Mouse (Mus musculus): ENCODE measurements around the gene Cby3.
A peak's percentile ranks its signal among the peaks of the same experiment; 100 is the strongest.
"Not testable (repeated sequence)": the region's sequence is repeated elsewhere in the genome, so short reads cannot be mapped to it uniquely, and the experiment has no call there.

Gene Cby3

GRCm38 (mm10) chr11:50354162-50354561 lies at the start of gene Cby3:
TSS of gene Cby3 (plus strand) at chr11:50354462.
- DNase-seq (ENCODE audit: low read depth), result no peak

DNA sequence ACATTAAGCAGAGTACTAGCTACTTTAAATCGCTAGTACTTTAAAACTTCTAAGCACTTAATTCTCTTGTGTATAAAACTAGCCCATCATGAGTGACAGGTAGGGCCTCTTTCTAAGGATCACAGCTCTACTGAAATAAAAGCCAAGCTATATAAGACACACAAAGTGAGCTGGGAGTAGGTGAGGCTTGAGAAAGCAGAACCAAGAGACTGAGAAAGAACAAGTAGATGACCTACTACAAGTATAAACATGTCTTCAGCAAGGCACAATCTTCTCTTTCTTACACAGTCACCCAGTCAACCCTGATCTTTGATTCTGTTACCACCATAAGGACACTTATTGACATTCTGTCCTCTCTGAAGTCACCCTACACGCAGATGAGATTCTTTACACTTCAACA lies 41.5 kb upstream of the Cby3 start:
- DNase-seq (ENCODE audit: low read depth), result no peak

DNA sequence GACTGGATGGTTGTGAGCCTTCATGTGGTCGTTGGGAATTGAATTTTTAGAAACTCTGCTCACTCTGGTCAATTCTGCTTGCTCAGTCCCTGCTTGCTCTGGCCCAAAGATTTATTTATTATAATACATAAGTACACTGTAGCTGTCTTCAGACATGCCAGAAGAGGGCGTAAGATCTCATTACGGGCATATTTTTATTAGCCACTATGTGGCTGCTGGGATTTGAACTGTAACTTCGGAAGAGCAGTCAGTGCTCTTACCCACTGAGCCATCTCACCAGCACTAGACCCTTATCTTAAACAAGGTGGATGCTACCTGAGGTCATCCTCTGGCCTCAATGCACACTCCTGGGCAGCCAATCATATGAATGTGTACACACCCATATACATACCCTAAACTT lies 34.9 kb upstream of the Cby3 start:
- DNase-seq (ENCODE audit: low read depth), result peak; percentile 21

GRCm38 (mm10) chr11:50321239-50321638 lies 33.0 kb upstream of the Cby3 start:
- no peak for DNase-seq (ENCODE audit: low read depth)

GRCm38 (mm10) chr11:50322345-50322744 lies 31.9 kb upstream of the Cby3 start:
- no peak for DNase-seq (ENCODE audit: low read depth)

DNA sequence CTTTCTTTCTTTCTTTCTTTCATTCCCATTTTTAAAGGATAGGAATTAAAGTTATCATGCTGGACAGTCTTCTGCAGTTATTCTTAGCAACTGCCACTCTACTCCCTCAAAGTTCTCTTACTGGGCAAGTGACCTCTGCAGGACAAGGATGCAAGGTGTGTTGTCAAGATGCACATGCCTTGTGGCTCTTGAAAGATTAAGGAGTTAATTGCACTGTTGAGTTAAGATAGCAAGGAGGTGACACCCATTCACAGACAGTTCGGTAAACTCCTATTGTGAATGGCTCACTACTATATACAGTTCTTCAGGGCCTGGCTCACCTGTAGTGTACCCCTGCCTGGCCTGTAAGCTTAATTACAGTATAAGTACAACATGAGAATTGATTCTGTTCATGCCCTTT lies 30.4 kb upstream of the Cby3 start:
- DNase-seq (ENCODE audit: low read depth), result peak; percentile 33

GRCm38 (mm10) chr11:50324751-50325471 lies 29.4 kb upstream of the Cby3 start:
- peak; percentile 63 for DNase-seq (ENCODE audit: low read depth)

DNA sequence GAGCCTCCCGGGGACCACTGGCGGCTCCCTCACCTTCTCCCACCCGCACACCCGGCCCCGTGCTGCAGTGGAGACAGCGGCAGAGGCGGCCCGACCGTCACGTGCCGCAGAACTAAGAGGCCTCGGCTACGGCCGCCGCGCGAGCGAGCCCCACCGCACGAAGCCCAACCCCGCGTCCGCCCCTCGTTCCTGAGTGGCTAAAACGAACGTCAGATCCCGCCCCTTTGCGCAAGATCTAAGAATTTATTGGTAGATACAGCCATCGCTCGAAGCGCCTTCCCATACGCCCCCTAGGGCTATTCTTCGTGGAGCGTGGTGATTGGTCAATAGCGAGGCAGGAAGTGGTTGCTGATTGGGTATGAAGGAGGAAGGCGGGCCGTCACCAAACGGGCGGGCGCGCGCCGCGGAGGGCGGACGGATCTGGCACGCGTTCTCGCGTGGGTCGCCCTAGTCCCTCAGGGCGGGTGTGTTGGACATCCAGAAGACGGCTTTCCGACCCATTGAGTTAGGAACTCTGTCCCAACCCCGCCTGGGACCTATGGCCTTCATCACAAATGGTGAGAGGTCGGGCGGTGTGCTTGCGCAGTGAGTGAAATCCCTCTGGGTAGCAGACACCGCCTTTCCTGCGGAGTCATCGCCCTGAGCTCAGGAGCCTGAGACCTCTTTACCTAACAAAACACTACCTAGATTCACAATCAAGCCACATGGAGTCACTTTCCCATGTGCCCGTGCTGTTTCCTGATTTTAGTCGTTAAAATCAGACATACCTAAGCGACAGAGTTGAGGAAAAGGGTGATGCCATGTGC lies 28.6 kb upstream of the Cby3 start, which contains the start of gene Canx:
Canx (minus strand) TSS at position 178 of the 806 bp plus-strand sequence.
- peak; percentile 99 for DNase-seq (ENCODE audit: low read depth)

DNA sequence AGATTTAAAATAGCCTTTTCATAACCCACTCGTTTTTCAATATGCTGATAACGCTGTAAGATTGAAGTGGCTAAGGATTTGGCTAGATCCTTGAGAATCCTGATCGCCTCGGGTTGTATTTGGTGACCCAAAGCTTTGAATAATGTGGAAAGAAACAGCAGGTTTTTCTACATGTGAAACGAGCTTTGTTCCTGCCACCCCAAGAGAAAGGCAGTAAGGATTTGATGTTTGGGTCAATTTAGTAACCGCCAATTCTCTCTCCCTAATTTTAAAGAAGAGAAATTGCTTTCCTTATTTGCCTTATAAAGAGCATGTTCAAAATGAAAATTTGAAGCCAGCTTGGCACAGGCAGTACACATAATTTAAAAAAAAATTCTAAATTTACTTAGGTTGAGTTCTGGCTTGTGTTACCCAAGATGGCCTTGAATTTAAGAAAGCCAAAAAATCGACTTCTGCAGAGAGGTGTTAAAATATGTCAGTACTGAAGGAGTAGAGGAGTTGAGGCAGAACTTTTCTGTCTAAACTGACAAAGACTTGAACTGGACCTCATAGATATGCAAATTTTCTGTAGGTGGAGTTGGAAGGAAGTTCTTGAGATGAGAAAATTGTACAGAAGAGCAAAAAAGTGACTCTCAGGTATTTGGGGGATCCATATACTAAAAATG lies 27.8 kb upstream of the Cby3 start:
- DNase-seq (ENCODE audit: low read depth), result no peak

DNA sequence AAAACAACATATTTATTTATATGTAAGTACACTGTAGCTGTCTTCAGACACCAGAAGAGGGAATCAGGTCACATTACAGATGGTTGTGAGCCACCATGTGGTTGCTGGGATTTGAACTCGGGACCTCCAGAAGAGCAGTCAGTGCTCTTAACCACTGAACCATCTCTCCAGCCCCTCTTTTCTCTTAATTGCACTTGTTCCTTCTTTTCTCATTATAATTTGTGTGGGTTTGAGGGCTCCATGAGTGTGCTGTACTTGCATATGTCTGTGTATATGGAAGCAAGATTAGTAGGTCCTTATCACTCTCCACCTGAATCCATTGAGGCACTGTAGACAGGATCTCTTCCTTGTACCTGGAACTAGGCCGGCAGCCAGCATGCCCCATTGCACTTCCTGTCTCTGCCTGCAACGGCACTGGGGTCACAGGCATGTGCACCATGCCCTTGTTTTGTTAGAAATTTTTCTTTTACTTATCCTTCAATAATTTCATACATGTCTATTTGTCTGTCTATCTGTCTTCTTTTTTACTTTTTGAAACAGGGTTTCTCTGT lies 26.1 kb upstream of the Cby3 start:
- DNase-seq (ENCODE audit: low read depth), result peak; percentile 22

DNA sequence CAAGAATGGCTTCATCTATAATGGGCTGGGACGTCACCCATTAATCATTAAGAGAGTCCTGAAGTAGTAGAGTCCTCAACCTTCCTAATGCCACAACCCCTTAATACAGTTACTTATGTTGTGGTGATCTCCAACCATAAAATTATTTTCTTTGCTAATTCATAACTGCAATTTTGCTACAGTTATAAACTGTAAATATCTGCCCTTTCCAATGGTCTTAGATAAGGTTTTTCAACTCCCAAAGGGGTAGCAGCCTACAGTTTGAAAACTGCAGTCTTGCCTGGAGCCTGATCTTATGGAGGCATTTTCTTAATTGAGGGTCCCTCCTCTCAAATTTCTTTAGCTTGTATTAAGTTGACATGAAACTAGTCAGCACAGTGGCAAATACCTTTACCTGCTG lies 24.9 kb upstream of the Cby3 start:
- no peak for DNase-seq (ENCODE audit: low read depth)

- no peak for DNase-seq (ENCODE audit: low read depth)
Measured at GRCm38 (mm10) chr11:50333181-50333580, 21.1 kb upstream of the Cby3 start.

- no peak for DNase-seq (ENCODE audit: low read depth)
Measured at GRCm38 (mm10) chr11:50336126-50336525, 18.1 kb upstream of the Cby3 start.

DNA sequence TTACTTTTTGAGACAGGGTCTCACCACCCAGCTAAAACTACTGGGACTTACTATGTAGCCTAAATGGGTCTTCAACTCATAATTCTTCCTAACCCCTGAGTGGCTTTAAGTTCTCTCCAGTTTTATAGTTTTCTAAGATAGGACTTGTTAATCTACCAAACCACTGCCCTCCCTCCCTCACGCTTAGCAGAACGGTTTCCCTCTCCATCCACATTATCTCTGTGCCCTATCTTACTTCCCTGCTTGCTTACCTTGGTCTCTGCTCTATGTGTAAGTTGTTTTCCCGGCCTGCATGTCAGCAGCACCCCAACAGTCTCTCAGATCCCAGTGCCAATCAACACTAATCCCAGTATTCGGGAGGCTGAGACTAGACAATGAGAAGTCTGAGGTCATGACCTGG lies 17.4 kb upstream of the Cby3 start:
- DNase-seq (ENCODE audit: low read depth), result no peak

- no peak for DNase-seq (ENCODE audit: low read depth)
Measured at GRCm38 (mm10) chr11:50345486-50345885, 8.8 kb upstream of the Cby3 start.

DNA sequence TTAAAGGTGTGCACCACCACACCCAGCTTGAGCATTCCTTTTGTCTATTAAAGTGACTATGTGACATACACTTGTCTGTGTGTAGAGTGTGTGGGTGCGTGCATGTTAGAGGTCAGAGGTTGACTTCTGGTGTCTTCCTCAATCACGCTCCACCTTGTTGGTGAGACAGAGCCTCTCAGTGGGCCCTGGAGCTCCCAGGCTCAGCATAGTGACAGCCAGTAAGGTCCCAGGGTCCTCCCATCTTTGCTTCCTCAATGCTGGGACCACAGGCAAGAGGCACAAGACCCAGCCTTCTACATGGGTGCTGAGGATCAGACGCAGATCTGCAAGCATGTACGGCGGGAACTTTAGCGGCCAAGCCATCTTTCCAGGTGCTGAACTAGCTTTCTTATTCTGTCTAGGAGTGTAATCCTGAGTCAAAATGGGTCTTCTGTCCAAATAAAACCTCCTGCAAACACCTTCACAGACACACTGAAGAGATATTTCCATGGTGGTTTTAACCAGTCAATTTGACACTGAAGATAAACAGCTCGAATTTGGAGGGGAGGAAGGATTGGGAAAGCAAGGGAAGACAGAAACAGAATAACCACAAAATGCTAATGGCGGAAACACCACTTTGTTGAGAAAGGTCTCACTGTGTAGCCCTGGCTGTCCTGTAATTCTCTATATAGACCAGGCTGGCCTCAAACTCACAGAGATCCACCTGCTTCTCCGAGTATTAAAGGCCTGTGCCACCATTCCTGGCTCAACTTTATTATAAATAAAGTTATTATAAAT lies 7.8 kb upstream of the Cby3 start:
- DNase-seq (ENCODE audit: low read depth), result no peak

- DNase-seq (ENCODE audit: low read depth), result no peak
Measured at GRCm38 (mm10) chr11:50352177-50352576, 2.1 kb upstream of the Cby3 start.

DNA sequence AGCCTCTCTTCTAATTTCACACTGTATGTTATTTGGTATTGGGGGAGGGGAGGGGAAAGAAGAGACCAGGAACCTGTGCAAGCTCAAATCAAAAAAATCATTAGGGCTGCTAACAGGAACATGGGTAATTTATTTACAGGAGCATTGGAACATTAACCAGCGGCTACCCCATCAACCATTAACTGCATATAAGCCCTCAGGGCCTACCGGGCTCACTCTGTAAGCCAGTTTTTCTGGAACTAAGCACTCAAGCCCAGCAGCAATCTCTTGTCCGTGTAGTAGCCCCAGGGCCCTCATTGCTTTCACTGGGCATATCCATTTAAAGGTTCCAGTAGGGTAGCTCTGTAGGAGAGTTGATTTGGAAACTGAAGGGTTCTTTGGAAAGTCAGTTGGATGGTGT lies 589 bp downstream of the Cby3 start:
- DNase-seq (ENCODE audit: low read depth), result no peak

GRCm38 (mm10) chr11:50355395-50355794 lies 1.1 kb downstream of the Cby3 start:
- no peak for DNase-seq (ENCODE audit: low read depth)

DNA sequence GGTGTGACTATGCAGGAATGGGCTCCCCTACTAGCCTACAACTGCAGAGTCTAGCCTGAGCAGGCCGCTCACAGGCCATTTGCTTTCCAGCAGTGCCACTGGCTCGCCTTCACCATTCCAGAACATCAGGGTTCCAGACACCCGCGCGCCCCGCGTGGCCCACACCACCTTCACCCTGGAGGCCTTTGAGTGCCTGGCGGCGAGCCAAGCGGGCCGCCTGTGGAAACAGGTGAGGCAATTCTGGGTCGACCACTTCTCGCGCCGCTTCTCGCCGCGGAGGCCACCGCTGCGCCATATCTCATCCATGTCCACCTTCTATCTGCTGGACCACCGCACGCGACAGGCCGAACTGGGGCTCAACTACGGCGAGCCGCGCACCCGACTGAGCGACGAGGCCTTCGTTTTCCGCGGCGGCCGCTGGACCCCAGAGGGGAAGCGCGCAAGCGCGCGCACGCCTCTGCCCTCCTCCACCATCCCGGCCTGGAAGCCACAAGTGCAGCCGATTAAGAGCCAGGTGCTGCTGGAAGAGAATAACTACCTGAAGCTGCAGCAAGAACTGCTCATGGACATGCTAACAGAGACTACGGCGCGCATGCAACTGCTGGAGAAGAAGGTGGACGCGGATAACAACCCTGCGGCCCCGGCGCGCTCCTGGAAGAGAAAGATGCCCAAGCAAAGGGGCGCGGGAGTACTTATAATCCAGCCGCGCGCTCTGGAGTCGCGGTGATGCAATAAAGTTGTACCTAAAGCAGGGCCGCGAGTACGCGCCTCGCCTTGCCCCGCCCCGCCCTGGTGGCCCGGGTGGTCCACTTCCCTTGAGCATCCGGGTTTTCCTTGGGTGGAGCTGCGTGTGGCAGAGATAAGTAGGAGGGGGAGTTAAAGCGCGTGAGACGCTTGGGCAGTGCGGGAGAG lies 4.9 kb downstream of the Cby3 start:
- DNase-seq (ENCODE audit: low read depth), result peak; percentile 50

GRCm38 (mm10) chr11:50361282-50361681 lies 7.0 kb downstream of the Cby3 start:
- DNase-seq (ENCODE audit: low read depth), result not testable (repeated sequence)
